Mouse (Mus musculus) kidney, adult 8-10 months (tissue): ENCODE measurements at regions not wholly inside any gene's neighbourhood (a gene's known extent, or its start where the extent isn't known, plus 50 kb on each side); places are given as distances from the start of the nearest gene placed in this dataset.

ENCODE experiments used
- DNase-seq, 2 experiments: peaks; one replicate each; pipeline ENCODE4 v3.0.0; 2022

DNA sequence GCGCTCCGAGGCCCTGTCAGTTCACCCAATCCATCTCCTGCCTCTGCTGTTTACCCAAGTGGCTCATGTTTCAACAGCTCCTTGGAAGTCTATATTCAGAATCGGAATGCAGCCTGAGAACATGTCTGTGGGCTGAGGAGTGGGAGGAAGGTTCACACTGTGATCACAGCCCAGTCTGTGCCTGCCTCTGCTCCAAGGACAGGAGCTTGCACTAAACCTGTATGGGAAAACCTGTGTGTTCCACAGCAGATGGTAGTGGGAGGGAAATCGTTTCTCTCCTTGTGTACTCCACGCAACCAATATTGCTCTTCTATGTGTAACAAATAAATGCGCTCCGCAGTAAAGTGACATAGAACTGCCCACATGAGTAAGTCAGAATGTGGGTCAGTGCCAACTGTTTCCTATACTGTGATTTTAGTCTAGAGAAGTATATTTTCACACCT lies 514.0 kb upstream of the Epha7 start:
- no peak for DNase-seq

GRCm38 (mm10) chr4:28300018-28300440 lies 512.9 kb upstream of the Epha7 start:
- no peak for DNase-seq

DNA sequence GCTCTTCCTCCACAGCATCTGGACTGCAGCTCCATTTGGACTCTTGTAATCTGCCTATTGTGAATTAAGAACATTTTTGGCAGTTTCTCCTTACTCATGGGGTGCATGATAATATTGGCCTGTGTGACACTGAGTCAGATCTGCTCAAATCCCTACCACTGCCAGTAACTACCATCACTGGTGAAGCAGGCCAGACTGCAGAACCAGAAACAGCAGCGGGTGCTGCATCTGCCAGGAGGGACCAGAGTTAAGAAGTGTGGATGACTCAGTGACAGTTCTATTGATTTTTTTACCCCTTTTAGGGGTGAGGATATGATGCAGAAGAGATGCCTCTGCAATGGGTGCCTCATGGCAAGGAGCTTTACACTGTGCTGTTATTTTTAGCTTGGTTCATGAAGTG lies 511.2 kb upstream of the Epha7 start:
- DNase-seq = no peak

GRCm38 (mm10) chr4:28331036-28331435 lies 481.9 kb upstream of the Epha7 start:
- peak; percentile 11 to 38 for DNase-seq

DNA sequence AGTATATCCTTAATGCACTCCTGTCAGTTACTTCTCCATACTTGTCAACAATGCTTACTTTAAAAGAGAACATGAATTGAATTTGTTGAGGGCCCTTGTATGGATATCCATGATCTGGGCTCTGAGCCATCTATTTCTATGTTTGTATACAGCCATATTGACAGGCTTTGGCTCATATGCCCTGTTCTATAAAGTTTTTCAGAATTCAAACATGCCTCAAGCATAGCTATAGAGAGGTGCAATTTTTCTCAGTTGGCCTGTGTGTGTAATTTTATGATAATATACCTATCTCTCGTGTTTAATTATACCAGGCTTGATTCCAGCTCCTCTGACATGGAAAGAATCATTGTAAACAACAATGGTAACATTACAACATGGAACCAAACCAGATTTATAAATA lies 448.4 kb upstream of the Epha7 start:
- no peak for DNase-seq

GRCm38 (mm10) chr4:28377087-28377486 lies 435.8 kb upstream of the Epha7 start:
- no peak for DNase-seq

DNA sequence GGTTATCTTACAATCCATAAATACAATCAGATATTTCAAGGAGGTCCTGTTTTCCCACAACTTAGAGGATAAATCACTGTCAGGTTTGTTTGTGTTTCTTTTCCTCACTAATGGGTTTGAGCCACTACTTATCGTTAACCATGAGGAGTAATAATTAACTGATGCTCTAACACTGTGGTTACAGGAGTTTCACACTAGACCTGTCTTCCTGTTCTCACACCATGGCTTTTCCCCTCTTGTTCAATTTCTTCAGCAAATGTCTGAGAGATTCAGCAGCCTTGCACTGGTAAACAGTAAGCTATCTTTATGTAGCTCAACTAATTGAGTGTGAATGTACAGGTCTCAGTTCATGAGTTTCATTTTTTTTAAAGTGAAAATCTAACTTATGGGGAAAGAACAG lies 434.3 kb upstream of the Epha7 start:
- peak in 1 of 2 experiments; percentile 1 for DNase-seq

DNA sequence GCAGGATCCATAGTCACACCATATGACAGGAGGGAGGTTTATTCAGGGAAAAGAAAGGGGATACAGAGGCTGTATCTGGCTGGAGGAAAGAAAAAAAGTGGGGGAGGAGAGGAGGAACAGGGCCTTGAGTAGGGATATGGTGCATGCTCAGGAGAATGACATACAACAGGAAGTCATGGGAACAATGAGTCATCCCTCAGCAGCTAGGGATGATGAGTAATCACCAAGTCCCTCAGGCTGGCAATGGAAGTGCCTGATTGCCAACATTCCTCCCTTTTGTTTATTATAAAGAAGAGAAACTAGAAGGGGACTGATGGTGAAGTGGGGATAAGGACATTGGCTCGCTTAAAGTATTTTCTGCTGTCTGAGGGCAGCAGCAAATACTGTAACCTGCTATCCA lies 388.6 kb upstream of the Epha7 start:
- DNase-seq = no peak

- no peak for DNase-seq
Measured at GRCm38 (mm10) chr4:28440161-28440560, 372.8 kb upstream of the Epha7 start.

GRCm38 (mm10) chr4:28453111-28453510 lies 359.8 kb upstream of the Epha7 start:
- no peak for DNase-seq

- no peak for DNase-seq
Measured at GRCm38 (mm10) chr4:28456312-28456711, 356.6 kb upstream of the Epha7 start.
